In genomic region chr12:70768745-70769144, GRCm38 (mm10) we compare ENCODE assay signal across 21 mouse cellular contexts. TPM values are rescaled to one million over a fixed set of nuclear protein-coding genes. Genes with fewer than 3 reads are reported as not detected.
A peak's percentile ranks its signal among the peaks of the same experiment; 100 is the strongest.
DNase-seq lines count a peak whose midpoint lies in the region; ATAC-seq and TF ChIP-seq lines count a peak whose summit lies in the region.
"Had no signal": no experiment of that assay in that cellular context is flagged by ENCODE, and none has a peak within 500 bp of the region (broad histone marks: within the 10 kb centered on the region; RNA-seq: fewer than 3 reads in every experiment).

No protein-coding gene starts in this region.

- H3K27me3 ChIP-seq in lung, embryonic 16.5 days (ENCODE audit: control insufficient read depth, insufficient read depth, low read depth, low read length) = no peaks in the 10 kb centered on the region
- H3K27me3 ChIP-seq in lung, postnatal 0 days (replicated peaks; ENCODE audit: insufficient read depth, low read length) = no peaks in the 10 kb centered on the region
- H3K27me3 ChIP-seq: kidney, embryonic 15.5 days; midbrain, embryonic 12.5 days; Patski had no signal

- no peaks in the 10 kb centered on the region for H3K36me3 ChIP-seq in lung, embryonic 16.5 days (ENCODE audit: control insufficient read depth, insufficient read depth, low read length)
- no peaks in the 10 kb centered on the region for H3K36me3 ChIP-seq in lung, postnatal 0 days (ENCODE audit: insufficient read depth, low read length)
- H3K36me3 ChIP-seq: heart, embryonic 10.5 days; kidney, embryonic 15.5 days; limb, embryonic 10.5 days; midbrain, embryonic 12.5 days had no signal

- no peak overlapping the region for H3K4me3 ChIP-seq in lung, embryonic 16.5 days (ENCODE audit: low read length)
- no peak overlapping the region for H3K4me3 ChIP-seq in lung, postnatal 0 days (ENCODE audit: low read depth, low read length)
- H3K4me3 ChIP-seq: erythroblast, embryonic 14.5 days; heart, embryonic 10.5 days; kidney, embryonic 15.5 days; limb, embryonic 10.5 days; midbrain, embryonic 12.5 days had no signal

- no peak for TF ChIP-seq CTCF in lung, postnatal 0 days (IDR thresholded peaks at IDR 0.05)

- no peak overlapping the region for H3K27ac ChIP-seq in lung, embryonic 16.5 days (ENCODE audit: low read length)
- H3K27ac ChIP-seq in lung, postnatal 0 days (ENCODE audit: low read length) = no peak overlapping the region
- H3K27ac ChIP-seq: heart, embryonic 10.5 days; hindbrain, postnatal 0 days; kidney, embryonic 15.5 days; limb, embryonic 10.5 days; macrophage; midbrain, embryonic 12.5 days had no signal

- peaks cover 9% of the 10 kb centered on the region for H3K4me1 ChIP-seq in lung, embryonic 16.5 days (replicated peaks; ENCODE audit: control insufficient read depth, insufficient read depth, low read length)
- H3K4me1 ChIP-seq in lung, postnatal 0 days (ENCODE audit: insufficient read depth, low read depth, low read length) = 0 out of 2 replicates have a peak, but pooled peaks cover 2% of the 10 kb centered on the region
- H3K4me1 ChIP-seq: heart, embryonic 10.5 days; kidney, embryonic 15.5 days; midbrain, embryonic 12.5 days had no signal

- TF ChIP-seq EP300 in lung, postnatal 0 days (IDR thresholded peaks at IDR 0.05) = no peak

- no peak overlapping the region for H3K4me2 ChIP-seq in lung, embryonic 16.5 days (ENCODE audit: low read depth, low read length)
- H3K4me2 ChIP-seq in lung, postnatal 0 days (replicated peaks; ENCODE audit: low read depth, low read length) = no peak overlapping the region
- H3K4me2 ChIP-seq: kidney, embryonic 15.5 days; midbrain, embryonic 12.5 days had no signal

- ATAC-seq in lung, embryonic 16.5 days (ENCODE audit: low read depth) = 0 out of 2 replicates have a peak, but pooled peaks have one; percentile 45
- ATAC-seq in lung, postnatal 0 days = peak; percentile 50; the same call in 1 of the 2 replicates
- no peak for ATAC-seq in erythroblast, adult 5-6 weeks (replicated peaks; ENCODE audit: low FRiP score, poor library complexity, severe bottlenecking)
- ATAC-seq: forebrain, postnatal 0 days; hindbrain, postnatal 0 days had no signal

- H3K9ac ChIP-seq in lung, embryonic 16.5 days (ENCODE audit: low read length) = no peak overlapping the region
- no peak overlapping the region for H3K9ac ChIP-seq in lung, postnatal 0 days (replicated peaks; ENCODE audit: low read depth)
- H3K9ac ChIP-seq: forebrain, postnatal 0 days; kidney, embryonic 15.5 days; midbrain, embryonic 12.5 days had no signal

- 68% methylated on average over 9 of the region's 9 CpGs for WGBS in lung, embryonic 16.5 days
- 70% methylated on average over 9 of the region's 9 CpGs for WGBS in lung, postnatal 0 days

- peak; percentile 82 to 85 for DNase-seq in adrenal gland, adult (ENCODE audit: inconsistent age in 2 of 2, low spot score in 1 of 2)
- DNase-seq in adrenal gland, postnatal 25 days = no peak
- no peak for DNase-seq in lung, postnatal 4 days
- peak; percentile 62 for DNase-seq in lung, postnatal 0 days (ENCODE audit: low spot score)
- no peak for DNase-seq in spleen, postnatal 36 days (ENCODE audit: low spot score in 2 of 2)
- no peak for DNase-seq in layer of hippocampus, postnatal 36 days
- DNase-seq: cerebellum, adult 9-11 months; forebrain, postnatal 0 days; heart, postnatal 14 days; right cerebral cortex, postnatal 14 days; thymus, adult 18-20 months had no signal

- no peaks in the 10 kb centered on the region for H3K9me3 ChIP-seq in lung, embryonic 16.5 days (ENCODE audit: control insufficient read depth, low read length)
- H3K9me3 ChIP-seq in lung, postnatal 0 days (ENCODE audit: low read length) = no peaks in the 10 kb centered on the region
- H3K9me3 ChIP-seq: heart, embryonic 10.5 days; kidney, embryonic 15.5 days; limb, embryonic 10.5 days; midbrain, embryonic 12.5 days had no signal

RNA-seq across cellular contexts. Expression of gene Frmd6, which starts 56.6 kb away (rescaled TPM):
- 46.7 and 48.9 TPM in 2 replicates for total RNA-seq in adrenal gland, postnatal 25 days (2021)
- polyA plus RNA-seq in lung, embryonic 16.5 days (2015; fragmentation: Nextera tagmentation; extraction: Ambion mirVana) = 36.4 and 38.9 TPM in 2 replicates
- 25.5 and 27.9 TPM in 2 replicates for polyA plus RNA-seq in lung, postnatal 0 days (2015; fragmentation: Nextera tagmentation; extraction: Ambion mirVana)
- total RNA-seq in layer of hippocampus, postnatal 36 days (2021) = 10 to 100 TPM; 20.7 to 20.9 TPM
- 0.19 and 1.3 TPM in 2 replicates for total RNA-seq in erythroblast, adult 5-6 weeks (2015; ENCODE audit: low replicate concordance)
- 0.60 and 1.5 TPM in 2 replicates for total RNA-seq in erythroblast, adult 5-6 weeks (2017; ENCODE audit: low replicate concordance)

Comparison
In these comparisons a context has a peak if more than half of its experiments do, and no peak if none do; other contexts are left out.
1. DNase-seq: peak in adrenal gland, adult (2 of 2) and lung, postnatal 0 days (single experiment); none in adrenal gland, postnatal 25 days (single experiment), lung, postnatal 4 days (0 of 2), spleen, postnatal 36 days (0 of 2) and layer of hippocampus, postnatal 36 days (0 of 2).
2. RNA of gene Frmd6, which starts 56.6 kb away (total RNA-seq): 46.7 to 48.9 TPM in adrenal gland, postnatal 25 days and 20.7 to 20.9 TPM in layer of hippocampus, postnatal 36 days; 0.19 to 1.5 TPM in erythroblast, adult 5-6 weeks; every median in the first group is over 4 times any median in the second.